Mouse (Mus musculus) ovary, postnatal 36 days (tissue): ENCODE data around the gene Stoml3.

ENCODE experiments used
- DNase-seq: peaks from one replicate; pipeline ENCODE4 v3.0.0; 2022; ENCODE audit warnings: low spot score, mixed read lengths

The Stoml3 gene

DNA sequence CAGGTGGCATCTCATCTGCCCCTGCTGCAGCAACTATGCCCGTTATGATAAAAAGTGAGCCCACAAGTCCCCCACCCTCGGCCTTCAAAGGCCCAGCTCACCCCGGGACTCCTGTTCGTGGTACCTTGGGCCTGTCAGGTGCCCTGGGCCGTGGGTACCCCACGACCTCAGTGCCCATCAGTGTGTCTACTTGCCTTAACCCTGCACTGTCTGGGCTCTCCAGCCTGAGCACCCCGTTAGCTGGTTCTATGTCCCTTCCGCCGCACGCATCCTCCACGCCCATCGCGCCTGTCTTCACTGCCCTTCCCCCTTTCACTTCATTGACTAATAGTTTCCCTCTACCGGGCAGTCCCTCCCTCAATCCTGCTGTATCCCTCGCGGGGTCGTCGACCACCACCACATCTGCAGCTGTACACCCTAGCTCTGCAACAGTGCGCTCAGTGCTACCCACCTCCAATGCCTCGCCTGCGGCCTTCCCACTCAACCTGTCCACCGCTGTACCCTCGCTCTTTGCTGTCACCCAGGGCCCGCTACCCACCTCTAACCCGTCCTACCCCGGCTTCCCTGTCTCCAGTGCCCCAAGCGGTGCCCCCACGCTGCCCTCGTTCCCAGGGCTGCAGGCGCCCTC lies 9.9 kb upstream of the Stoml3 start:
- DNase-seq = no peak

GRCm38 (mm10) chr3:53483414-53484059 lies 4.9 kb upstream of the Stoml3 start:
- DNase-seq = no peak

DNA sequence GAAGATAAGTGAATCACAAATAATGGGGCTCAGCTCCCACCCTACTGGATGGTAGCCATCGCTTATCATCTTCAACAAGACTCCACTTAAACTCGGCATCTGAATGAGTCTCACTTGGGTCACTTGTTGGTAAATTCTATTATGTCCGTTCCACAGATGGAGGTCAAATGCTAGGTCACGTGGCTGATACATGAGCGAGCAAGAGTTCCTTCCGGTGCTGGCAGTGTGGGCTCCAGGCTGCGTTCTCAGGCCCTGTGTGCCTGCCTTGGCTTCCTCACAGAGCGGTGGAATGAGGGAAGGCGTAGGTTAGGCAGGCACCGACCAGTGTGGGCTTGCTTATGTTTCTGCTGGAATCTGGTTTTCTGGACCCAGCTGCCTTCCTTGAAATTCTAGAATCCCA lies 1.9 kb upstream of the Stoml3 start:
- no peak for DNase-seq

DNA sequence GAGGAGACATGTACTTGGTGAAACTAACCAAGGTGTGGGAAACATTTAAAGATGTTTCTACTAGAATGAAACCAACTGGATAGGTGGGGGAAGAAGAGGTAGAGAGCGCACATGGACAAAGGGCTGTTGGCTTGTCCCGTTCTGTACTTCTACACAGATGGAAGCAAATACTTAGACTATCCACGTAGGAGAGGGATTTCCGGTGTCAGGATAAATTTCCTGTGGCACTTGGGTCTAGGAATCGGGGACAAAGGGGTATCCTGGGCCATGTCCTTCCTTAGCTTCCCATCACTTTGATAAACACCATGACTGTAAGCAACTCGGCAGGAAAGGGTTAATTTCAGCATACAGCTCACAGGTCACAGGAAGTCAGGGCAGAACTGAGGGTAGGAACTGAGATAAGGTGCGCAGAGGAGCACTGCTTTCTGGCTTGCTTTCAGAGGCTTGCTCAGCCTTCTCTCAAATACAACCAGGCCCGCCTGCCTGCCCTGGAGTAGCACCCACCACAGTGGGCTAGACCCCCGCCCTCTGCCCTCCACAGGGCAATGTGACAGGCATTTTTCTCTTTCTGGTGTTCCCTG lies 1.4 kb upstream of the Stoml3 start:
- DNase-seq = no peak

DNA sequence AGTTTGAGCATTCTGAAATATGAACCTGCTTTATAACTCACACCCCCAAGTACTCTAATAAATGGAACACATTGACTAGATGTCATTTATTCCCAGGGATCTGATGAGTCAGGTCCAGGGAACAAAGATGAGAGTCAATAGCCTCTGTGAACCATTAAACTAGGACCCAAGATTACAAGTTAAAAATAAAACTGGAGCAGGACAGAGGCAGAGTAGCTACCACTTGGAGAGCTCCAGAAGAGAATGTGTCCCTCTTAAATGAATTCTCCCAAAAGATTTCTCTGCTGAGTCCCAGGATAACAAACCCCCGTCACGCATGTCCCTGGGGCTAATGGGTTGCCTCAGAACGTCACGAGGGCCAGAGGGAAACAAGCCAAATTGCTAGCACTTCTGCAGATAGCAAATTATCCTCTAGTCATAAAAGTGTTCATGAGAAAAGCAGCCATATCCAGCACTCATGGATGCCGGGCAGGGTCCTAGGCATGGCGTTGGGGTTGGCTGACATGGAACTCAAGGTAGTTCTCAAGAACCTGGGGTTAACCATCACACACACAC lies 10.0 kb downstream of the Stoml3 start:
- DNase-seq = no peak

DNA sequence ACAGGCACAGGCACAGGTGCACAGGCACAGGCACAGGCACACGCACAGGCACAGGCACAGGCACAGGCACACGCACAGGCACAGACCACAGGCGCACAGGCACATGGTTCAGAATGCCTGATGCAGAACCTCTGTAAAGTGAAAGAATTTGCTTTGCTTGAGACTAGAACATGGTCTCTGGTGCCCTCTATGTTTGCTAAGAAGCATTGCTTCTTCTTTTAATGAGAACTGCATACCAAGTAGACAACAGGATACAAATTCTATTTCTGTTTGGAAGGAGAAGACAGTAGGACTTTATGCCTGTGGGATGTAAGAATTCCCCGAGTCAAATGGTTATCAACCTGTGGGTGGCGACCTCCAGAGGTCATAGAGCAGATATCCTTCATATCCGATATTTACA lies 14.0 kb downstream of the Stoml3 start:
- DNase-seq = no peak

DNA sequence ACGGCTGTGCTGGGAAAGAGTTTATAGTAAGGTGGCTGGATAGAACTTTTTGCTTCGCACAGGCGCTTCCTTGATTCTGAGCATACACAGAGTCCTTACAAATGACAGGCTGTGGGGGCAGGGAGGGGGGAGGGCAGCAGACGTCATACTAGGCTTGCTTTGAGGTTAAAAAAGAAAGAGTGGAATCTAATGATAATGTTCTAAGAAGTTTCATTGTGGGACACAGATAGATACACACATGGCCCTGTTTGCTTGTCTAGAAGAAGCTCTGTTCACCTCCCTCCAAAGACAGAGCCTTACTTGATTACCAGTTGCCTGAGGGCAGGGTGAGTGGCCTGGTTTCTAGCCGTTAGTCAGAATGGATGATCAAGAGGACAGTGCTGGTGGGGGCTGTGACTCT lies 24.6 kb downstream of the Stoml3 start:
- no peak for DNase-seq

DNA sequence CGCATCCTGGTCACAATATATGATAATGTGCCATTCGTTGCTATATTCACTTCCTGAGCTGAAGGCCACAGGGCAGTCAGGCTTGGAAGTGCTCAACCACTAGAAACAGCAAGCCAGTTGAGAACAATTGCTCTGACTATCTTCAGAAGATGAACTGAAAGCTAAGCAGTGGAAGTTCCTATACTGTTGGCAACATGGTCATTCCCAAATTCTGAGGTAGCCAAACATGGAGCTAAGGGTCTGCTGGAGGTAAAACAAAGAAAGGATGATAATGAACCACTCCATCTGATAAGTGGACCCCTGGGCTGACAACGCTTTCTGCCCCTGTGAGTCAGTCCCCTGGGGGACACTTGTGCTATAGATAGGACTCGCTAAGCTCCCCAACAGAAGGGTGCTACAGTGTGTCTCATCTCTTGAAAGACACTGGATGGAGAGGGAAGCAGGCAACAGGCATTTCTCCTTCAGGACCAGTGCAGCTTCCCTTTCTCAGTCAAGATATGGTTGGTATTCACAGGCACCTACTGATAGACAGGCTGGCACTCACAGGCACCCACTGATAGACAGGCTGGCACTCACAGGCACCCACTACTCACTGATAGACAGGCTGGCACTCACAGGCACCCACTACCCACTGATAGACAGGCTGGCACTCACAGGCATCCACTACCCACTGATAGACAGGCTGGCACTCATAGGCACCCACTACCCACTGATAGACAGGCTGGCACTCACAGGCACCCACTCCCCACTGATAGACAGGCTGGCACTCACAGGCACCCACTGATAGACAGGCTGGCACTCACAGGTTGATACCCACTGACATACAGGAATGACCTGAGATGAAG lies 26.0 kb downstream of the Stoml3 start:
- no peak for DNase-seq

DNA sequence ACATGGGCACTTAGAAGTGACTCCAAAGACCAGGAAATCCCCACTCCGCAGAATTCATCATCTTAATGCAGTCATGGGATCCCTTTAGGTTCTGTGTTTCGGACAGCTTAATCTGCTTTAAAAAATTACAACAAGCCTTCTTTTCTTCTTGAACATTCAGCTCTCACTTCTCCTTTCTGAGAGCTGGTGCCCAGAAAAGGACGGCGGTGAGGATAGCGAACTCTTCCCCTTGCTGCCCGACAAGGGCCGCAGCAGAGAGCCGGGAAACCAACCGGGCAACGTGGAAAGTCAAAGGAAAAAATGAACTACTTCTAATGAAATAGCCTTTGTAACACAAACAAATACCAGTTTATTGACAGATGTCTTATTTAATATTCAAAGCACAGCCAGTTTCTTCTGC lies 34.3 kb downstream of the Stoml3 start:
- no peak for DNase-seq

DNA sequence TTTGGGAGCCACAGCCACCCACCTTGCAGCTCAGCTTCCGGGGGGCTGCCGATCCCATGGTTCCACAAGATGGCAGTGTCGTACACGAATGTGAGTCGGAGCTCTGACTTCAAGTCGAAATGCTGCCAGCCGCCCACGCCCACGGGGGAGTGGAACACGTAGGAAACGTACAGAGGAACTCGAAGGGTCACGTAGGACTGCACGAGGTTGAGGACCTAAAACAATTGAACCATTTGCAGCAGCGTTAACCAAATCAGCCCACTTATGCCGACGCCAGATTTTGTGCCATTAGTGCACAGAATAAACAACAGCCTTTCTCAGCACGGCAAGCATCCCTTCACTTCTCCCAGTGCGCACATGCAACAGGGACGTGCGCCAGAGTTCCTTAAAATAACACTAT lies 37.3 kb downstream of the Stoml3 start:
- peak; percentile 62 for DNase-seq

GRCm38 (mm10) chr3:53530305-53530704 lies 41.9 kb downstream of the Stoml3 start:
- DNase-seq = no peak

GRCm38 (mm10) chr3:53532091-53532490 lies 43.6 kb downstream of the Stoml3 start:
- no peak for DNase-seq

- no peak for DNase-seq
Observed at GRCm38 (mm10) chr3:53552691-53553090, 64.2 kb downstream of the Stoml3 start.

- DNase-seq = no peak
Observed at GRCm38 (mm10) chr3:53555031-53555952, 66.8 kb downstream of the Stoml3 start.

DNA sequence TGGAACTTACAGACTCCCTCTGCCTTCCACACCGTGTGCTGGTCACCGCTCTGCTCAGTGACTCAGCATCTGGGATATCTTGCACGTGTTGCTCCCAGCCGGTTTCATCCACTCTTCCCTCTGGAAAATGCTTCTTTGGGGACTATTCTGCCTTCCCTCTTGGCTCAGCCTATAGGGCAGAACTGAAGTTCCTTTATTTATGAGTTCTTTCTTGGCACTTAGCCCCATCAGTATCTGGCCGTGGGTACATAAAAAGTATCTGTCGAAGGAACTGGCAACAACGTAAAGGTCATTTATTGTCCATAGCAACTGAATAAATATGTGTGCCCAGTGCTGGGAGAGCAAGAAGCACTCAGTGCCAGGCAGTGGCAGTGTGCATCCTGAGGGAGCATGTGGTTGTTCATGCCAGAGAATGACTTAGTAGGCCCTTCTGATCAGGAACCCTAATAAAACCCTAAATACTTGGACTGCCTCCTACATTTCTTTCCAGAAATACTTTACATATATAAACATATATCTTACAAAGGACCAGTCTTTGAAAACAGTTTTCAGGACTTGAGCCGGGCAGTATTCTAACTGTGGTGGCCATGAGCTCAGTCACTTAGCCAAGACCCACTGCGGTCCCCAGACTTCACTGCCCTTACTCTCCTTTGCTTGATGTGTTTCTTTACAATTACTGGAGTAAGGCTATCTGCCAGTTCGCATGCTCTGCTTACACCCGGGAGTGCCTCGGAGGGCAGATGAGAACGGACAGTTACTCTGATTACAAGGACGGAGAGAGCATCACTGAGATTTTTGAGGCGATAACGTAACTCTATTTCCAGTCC lies 69.1 kb downstream of the Stoml3 start:
- DNase-seq = no peak
